Mouse (Mus musculus) lung, embryonic 16.5 days (tissue): ENCODE results near the gene Pbxip1. TPM values are rescaled to one million over a fixed set of nuclear protein-coding genes. Genes with fewer than 3 reads are reported as not detected.
A peak's percentile ranks its signal among the peaks of the same experiment; 100 is the strongest.

ENCODE experiments used
- ATAC-seq: fragments of 200-750 bp; cut with Nextera tagmentation; 2 replicates; pipeline ENCODE4 v1.8.0; 2017; ENCODE audit warnings: low read depth, mild to moderate bottlenecking, moderate library complexity
- H3K27ac ChIP-seq: fragments of 300-500 bp; sonication (generic); 2 replicates; pipeline ENCODE4 v1.5.1; 2014; ENCODE audit warnings: mild to moderate bottlenecking, control low read depth, low read length
- H3K27me3 ChIP-seq: fragments of 300-500 bp; sonication (generic); 2 replicates; pipeline ENCODE4 v1.6.1; 2014; ENCODE audit warnings: low read depth, low read length, mixed read lengths; ENCODE audit not compliant: control insufficient read depth, insufficient read depth
- H3K36me3 ChIP-seq: fragments of 300-500 bp; sonication (generic); 2 replicates; pipeline ENCODE4 v1.6.1; 2014; ENCODE audit warnings: low read length; ENCODE audit not compliant: control insufficient read depth, insufficient read depth
- H3K4me1 ChIP-seq: fragments of 300-500 bp; sonication (generic); replicated peaks from 2 replicates; pipeline ENCODE4 v1.6.1; 2014; ENCODE audit warnings: low read length, mixed read lengths; ENCODE audit not compliant: control insufficient read depth, insufficient read depth
- H3K4me2 ChIP-seq: fragments of 300-500 bp; sonication (generic); 2 replicates; pipeline ENCODE4 v1.6.1; 2014; ENCODE audit warnings: low read depth, low read length, control low read depth
- H3K4me3 ChIP-seq: fragments of 300-500 bp; sonication (generic); 2 replicates; pipeline ENCODE4 v1.5.1; 2014; ENCODE audit warnings: mild to moderate bottlenecking, low read length, control low read depth
- H3K9ac ChIP-seq: fragments of 300-500 bp; sonication (generic); 2 replicates; pipeline ENCODE4 v1.6.1; 2014; ENCODE audit warnings: low read length, control low read depth
- H3K9me3 ChIP-seq: fragments of 300-500 bp; sonication (generic); 2 replicates; pipeline ENCODE4 v1.6.1; 2016; ENCODE audit warnings: low read length; ENCODE audit not compliant: control insufficient read depth
- WGBS: fragments of 180-500 bp; shearing (Covaris S2); extraction: QIAGEN DNeasy Blood & Tissue Kit; methylation state at CpG from one replicate; pipeline ENCODE4 v1.1.7; 2014; 5-methylcytosine and 5-hydroxymethylcytosine counted together
- polyA plus RNA-seq: library from polyadenylated mRNA; unstranded; fragments of >200 nt; fragmentation: Nextera tagmentation; extraction: Ambion mirVana; gene quantifications from 2 replicates; pipeline ENCODE4 v1.2.1, GENCODE M21; 2015

The Pbxip1 gene
- polyA plus RNA-seq, 1 experiment from 2014 or later: 35.8 TPM

DNA sequence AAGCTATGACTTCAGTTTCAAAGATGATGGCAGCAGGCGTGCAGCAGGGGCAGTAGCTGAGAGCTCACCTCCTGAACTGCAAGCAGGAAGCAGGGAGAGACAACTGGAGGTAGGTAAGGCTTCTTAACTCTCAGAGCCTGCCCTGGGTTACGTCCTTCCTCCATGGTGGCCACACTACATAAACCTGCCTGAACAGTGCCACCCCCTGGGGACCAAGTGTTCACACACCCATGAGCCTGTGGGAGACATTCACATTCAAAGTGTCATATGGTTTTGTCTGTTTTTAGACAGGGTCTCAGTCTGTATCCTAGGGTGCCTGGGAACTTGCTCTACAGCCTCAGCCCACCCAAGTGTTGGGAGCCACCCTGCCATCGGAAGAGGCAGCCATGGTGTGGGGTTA, 54.3 kb downstream of the Pbxip1 start:
- Histone ChIP-seq H3K9me3 (no peaks in the 10 kb centered on the region), H3K36me3 (no peaks in the 10 kb centered on the region), H3K4me1 (peaks cover 6% of the 10 kb centered on the region; the same call in 1 of the 2 replicates), H3K27ac (no peak overlapping the region), H3K27me3 (peaks cover 4% of the 10 kb centered on the region; the same call in 1 of the 2 replicates), H3K9ac (no peak overlapping the region), H3K4me3 (no peak overlapping the region), H3K4me2 (no peak overlapping the region)
- 83% methylated on average over 3 of the region's 3 CpGs for WGBS
- ATAC-seq: no peak

DNA sequence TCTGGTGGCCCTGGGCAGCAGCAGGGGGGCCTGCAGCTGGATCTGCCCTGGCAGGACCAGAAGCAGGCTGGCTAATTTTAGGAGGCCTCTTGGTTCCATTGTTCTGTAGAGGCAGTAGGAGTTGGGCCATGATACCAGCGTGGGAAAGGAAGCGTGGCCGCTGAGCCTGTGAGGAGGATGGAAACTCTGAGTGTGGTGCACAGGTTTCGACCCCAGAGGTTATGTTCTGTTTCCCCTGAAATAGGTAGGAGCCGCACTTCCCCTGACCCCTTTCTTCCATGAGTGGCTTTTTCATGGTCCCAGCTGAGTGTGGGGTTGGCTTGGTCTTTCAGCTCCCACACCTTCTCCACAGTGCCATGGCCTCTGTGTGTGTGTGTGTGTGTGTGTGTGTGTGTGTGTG, 55.1 kb downstream of the Pbxip1 start:
- no peaks in the 10 kb centered on the region for H3K9me3 ChIP-seq
- H3K27ac ChIP-seq: no peak overlapping the region
- 86% methylated on average over 5 of the region's 5 CpGs for WGBS
- no peaks in the 10 kb centered on the region for H3K36me3 ChIP-seq
- no peak overlapping the region for H3K4me3 ChIP-seq
- no peak for ATAC-seq
- no peak overlapping the region for H3K4me2 ChIP-seq
- H3K27me3 ChIP-seq: peaks cover 4% of the 10 kb centered on the region; the same call in 1 of the 2 replicates
- H3K9ac ChIP-seq: no peak overlapping the region
- H3K4me1 ChIP-seq: peaks cover 6% of the 10 kb centered on the region; the same call in 1 of the 2 replicates

GRCm38 (mm10) chr3:89492701-89493151, 56.2 kb downstream of the Pbxip1 start:
- no peaks in the 10 kb centered on the region for H3K27me3 ChIP-seq
- no peak overlapping the region for H3K4me2 ChIP-seq
- ATAC-seq: peak; percentile 76

DNA sequence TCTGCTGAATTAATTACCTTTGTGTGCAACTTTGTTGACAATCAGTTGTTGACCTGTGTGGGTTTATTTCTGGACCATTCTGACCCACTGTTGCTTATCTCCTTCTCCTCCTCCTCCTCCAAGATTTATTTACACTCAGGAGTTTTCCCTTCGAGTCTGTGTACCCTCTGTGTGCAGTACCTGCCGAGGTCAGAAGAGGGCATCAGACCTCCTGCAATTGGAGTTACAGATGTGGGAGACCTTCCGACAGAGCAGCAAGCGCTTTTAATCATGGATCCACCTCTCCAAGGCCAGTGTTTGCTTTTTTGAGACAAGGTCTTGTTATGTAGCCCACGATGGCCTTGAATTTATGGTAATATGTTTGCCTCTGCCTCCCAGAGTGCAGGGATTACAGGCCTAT, 58.1 kb downstream of the Pbxip1 start:
- Histone ChIP-seq H3K27ac (no peak overlapping the region), H3K9me3 (no peaks in the 10 kb centered on the region), H3K4me1 (peaks cover 3% of the 10 kb centered on the region; the same call in 1 of the 2 replicates), H3K9ac (no peak overlapping the region), H3K4me2 (no peak overlapping the region), H3K27me3 (no peaks in the 10 kb centered on the region), H3K36me3 (no peaks in the 10 kb centered on the region), H3K4me3 (no peak overlapping the region)
- WGBS: 75% methylated on average over 5 of the region's 5 CpGs
- ATAC-seq: no peak

More at GRCm38 (mm10) chr3:89492701-89493151, 56.2 kb downstream of the Pbxip1 start:
- peak overlapping the region; percentile 58 for H3K27ac ChIP-seq
- 20% methylated on average over 8 of the region's 8 CpGs for WGBS
- peaks cover 3% of the 10 kb centered on the region; the same call in 1 of the 2 replicates for H3K4me1 ChIP-seq
- no peak overlapping the region for H3K9ac ChIP-seq
- no peaks in the 10 kb centered on the region for H3K9me3 ChIP-seq
- H3K4me3 ChIP-seq: no peak overlapping the region
- no peaks in the 10 kb centered on the region for H3K36me3 ChIP-seq

DNA sequence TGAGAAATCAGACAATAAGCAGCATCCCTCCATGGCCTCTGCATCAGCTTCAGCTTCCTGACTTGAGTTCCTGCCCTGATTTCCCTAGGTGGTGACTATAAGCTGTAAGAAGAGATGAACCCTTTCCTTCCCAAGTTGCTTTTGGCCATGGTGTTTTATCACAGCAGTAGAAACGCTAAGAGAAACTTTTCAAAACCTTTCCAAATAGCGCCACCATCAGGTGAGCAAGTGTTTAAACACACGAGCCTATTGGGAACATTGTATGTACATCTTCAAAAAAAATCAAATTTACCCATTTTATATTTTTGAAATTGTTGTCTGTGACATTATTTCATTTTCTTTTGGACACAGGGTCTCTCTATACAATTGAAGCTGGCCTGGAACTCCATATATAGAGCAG, 59.9 kb downstream of the Pbxip1 start:
- H3K4me1 ChIP-seq: peaks cover 3% of the 10 kb centered on the region; the same call in 1 of the 2 replicates
- H3K27ac ChIP-seq: no peak overlapping the region
- H3K9ac ChIP-seq: no peak overlapping the region
- no peak overlapping the region for H3K4me3 ChIP-seq
- no peaks in the 10 kb centered on the region for H3K9me3 ChIP-seq
- no peak for ATAC-seq
- H3K4me2 ChIP-seq: no peak overlapping the region
- WGBS: 70% methylated on average over 3 of the region's 3 CpGs
- no peaks in the 10 kb centered on the region for H3K27me3 ChIP-seq
- H3K36me3 ChIP-seq: no peaks in the 10 kb centered on the region

DNA sequence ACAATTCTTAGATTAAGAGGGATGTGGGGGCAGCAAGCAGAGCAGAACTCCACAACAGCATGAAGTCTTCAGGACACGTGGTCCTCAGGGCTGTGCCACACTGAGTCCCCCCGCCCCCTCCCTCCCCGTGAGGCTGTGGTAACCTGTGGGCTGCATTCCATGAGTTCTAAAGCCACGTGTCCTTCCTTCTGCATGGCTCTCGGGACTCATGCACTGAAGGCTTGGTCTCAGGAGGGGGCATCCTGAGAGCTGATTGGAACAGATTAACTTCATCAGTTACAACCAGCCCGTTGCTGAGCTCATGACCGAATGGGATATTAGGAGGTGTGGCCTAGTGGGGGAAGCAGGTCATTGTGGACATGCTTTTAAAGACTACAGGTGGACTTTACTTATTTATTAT, 63.2 kb downstream of the Pbxip1 start:
- H3K9me3 ChIP-seq: no peaks in the 10 kb centered on the region
- H3K4me3 ChIP-seq: no peak overlapping the region
- no peaks in the 10 kb centered on the region for H3K27me3 ChIP-seq
- no peak for ATAC-seq
- H3K9ac ChIP-seq: no peak overlapping the region
- H3K4me1 ChIP-seq: no peaks in the 10 kb centered on the region
- no peak overlapping the region for H3K27ac ChIP-seq
- WGBS: 35% methylated on average over 7 of the region's 7 CpGs
- no peaks in the 10 kb centered on the region for H3K36me3 ChIP-seq
- no peak overlapping the region for H3K4me2 ChIP-seq

Other genes with a start within 250 kb of the Pbxip1 start
- 46.4 and 47.1 TPM in 2 replicates for gene Gba, start 233.8 kb upstream of the Pbxip1 start, polyA plus RNA-seq
- gene Thbs3, start 221.5 kb upstream of the Pbxip1 start, polyA plus RNA-seq: 57.7 and 65.4 TPM in 2 replicates
- gene Mtx1, start 209.6 kb upstream of the Pbxip1 start, polyA plus RNA-seq: 174 and 188 TPM in 2 replicates
- 151 and 162 TPM in 2 replicates for gene Muc1, start 207.6 kb upstream of the Pbxip1 start, polyA plus RNA-seq
- gene Krtcap2, start 190.7 kb upstream of the Pbxip1 start, polyA plus RNA-seq: 304 and 314 TPM in 2 replicates
- gene Trim46, start 190.4 kb upstream of the Pbxip1 start, polyA plus RNA-seq: 7.2 and 7.7 TPM in 2 replicates
- 135 and 138 TPM in 2 replicates for gene Dpm3, start 177.3 kb upstream of the Pbxip1 start, polyA plus RNA-seq
- gene Slc50a1, start 166.1 kb upstream of the Pbxip1 start, polyA plus RNA-seq: 65.7 and 66.7 TPM in 2 replicates
- 97.2 and 104 TPM in 2 replicates for gene Efna1, start 155.6 kb upstream of the Pbxip1 start, polyA plus RNA-seq
- 7.1 and 7.5 TPM in 2 replicates for gene Efna3, start 113.7 kb upstream of the Pbxip1 start, polyA plus RNA-seq
- 19.8 and 24.7 TPM in 2 replicates for gene Efna4, start 98.7 kb upstream of the Pbxip1 start, polyA plus RNA-seq
- gene Adam15, start 86.7 kb upstream of the Pbxip1 start, polyA plus RNA-seq: 75.1 and 76.0 TPM in 2 replicates
- 0.06 TPM in 1 of 2 replicates, not detected in the other for gene Dcst2, start 74.7 kb upstream of the Pbxip1 start, polyA plus RNA-seq
- 0.13 and 0.53 TPM in 2 replicates for gene Dcst1, start 71.5 kb upstream of the Pbxip1 start, polyA plus RNA-seq
- gene Zbtb7b, start 41.9 kb upstream of the Pbxip1 start, polyA plus RNA-seq: 4.8 and 5.9 TPM in 2 replicates
- 0.21 TPM in 1 of 2 replicates, not detected in the other for gene Lenep, start 33.9 kb upstream of the Pbxip1 start, polyA plus RNA-seq
- 24.0 and 26.9 TPM in 2 replicates for gene Flad1, start 24.8 kb upstream of the Pbxip1 start, polyA plus RNA-seq
- gene Cks1b, start 18.3 kb upstream of the Pbxip1 start, polyA plus RNA-seq: 490 and 518 TPM in 2 replicates
- gene Shc1, start 18.3 kb upstream of the Pbxip1 start, polyA plus RNA-seq: 110 and 114 TPM in 2 replicates
- 31.5 and 33.3 TPM in 2 replicates for gene Pygo2, start 6.5 kb upstream of the Pbxip1 start, polyA plus RNA-seq
- 44.4 and 50.0 TPM in 2 replicates for gene Pmvk, start 17.8 kb downstream of the Pbxip1 start, polyA plus RNA-seq
- 0.68 and 1.1 TPM in 2 replicates for gene Kcnn3, start 83.5 kb downstream of the Pbxip1 start, polyA plus RNA-seq